Mouse (Mus musculus) MEL-GATA-1-ER (cell line): ENCODE data around the gene Ptpn5.
A peak's percentile ranks its signal among the peaks of the same experiment; 100 is the strongest.

Experiments used
- DNase-seq: peaks from one replicate; pipeline ENCODE4 v3.0.0-alpha.2; 2012; ENCODE audit warnings: low read depth; ENCODE audit errors: extremely low read depth

Ptpn5 gene

GRCm38 (mm10) chr7:47112036-47112435 lies 21.4 kb downstream of the Ptpn5 start:
- no peak for DNase-seq

GRCm38 (mm10) chr7:47111121-47111520 lies 22.4 kb downstream of the Ptpn5 start:
- no peak for DNase-seq

- no peak for DNase-seq
Observed at GRCm38 (mm10) chr7:47110511-47110910, 23.0 kb downstream of the Ptpn5 start.

GRCm38 (mm10) chr7:47108779-47109189 lies 24.7 kb downstream of the Ptpn5 start:
- DNase-seq: no peak

- no peak for DNase-seq
Observed at GRCm38 (mm10) chr7:47106949-47107348, 26.5 kb downstream of the Ptpn5 start.

GRCm38 (mm10) chr7:47103671-47104414 lies 29.6 kb downstream of the Ptpn5 start:
- no peak for DNase-seq

- DNase-seq: no peak
Observed at GRCm38 (mm10) chr7:47102970-47103369, 30.5 kb downstream of the Ptpn5 start.

- DNase-seq: no peak
Observed at GRCm38 (mm10) chr7:47100615-47101014, 32.9 kb downstream of the Ptpn5 start.

GRCm38 (mm10) chr7:47099306-47099705 lies 34.2 kb downstream of the Ptpn5 start:
- DNase-seq: no peak

- no peak for DNase-seq
Observed at GRCm38 (mm10) chr7:47098044-47098443, 35.4 kb downstream of the Ptpn5 start.

GRCm38 (mm10) chr7:47094969-47095368 lies 38.5 kb downstream of the Ptpn5 start:
- no peak for DNase-seq

GRCm38 (mm10) chr7:47093935-47094334 lies 39.5 kb downstream of the Ptpn5 start:
- DNase-seq: no peak

- no peak for DNase-seq
Observed at GRCm38 (mm10) chr7:47085075-47085474, 48.4 kb downstream of the Ptpn5 start.

- peak; percentile 6 for DNase-seq
Observed at GRCm38 (mm10) chr7:47081277-47081676, 52.2 kb downstream of the Ptpn5 start.

- no peak for DNase-seq
Observed at GRCm38 (mm10) chr7:47080868-47081267, 52.6 kb downstream of the Ptpn5 start.

GRCm38 (mm10) chr7:47077451-47077850 lies 56.0 kb downstream of the Ptpn5 start:
- peak; percentile 10 for DNase-seq

GRCm38 (mm10) chr7:47076729-47077128 lies 56.8 kb downstream of the Ptpn5 start:
- DNase-seq: no peak

- DNase-seq: no peak
Observed at GRCm38 (mm10) chr7:47076193-47076592, 57.3 kb downstream of the Ptpn5 start.

GRCm38 (mm10) chr7:47073536-47074521 lies 59.7 kb downstream of the Ptpn5 start:
- no peak for DNase-seq

- DNase-seq: no peak
Observed at GRCm38 (mm10) chr7:47072551-47072950, 60.9 kb downstream of the Ptpn5 start.

- DNase-seq: no peak
Observed at GRCm38 (mm10) chr7:47067879-47068278, 65.6 kb downstream of the Ptpn5 start.

- DNase-seq: no peak
Observed at GRCm38 (mm10) chr7:47066942-47067341, 66.5 kb downstream of the Ptpn5 start.
